Mouse (Mus musculus) midbrain, embryonic 16.5 days (tissue): ENCODE data around the gene Ficd. TPM values are rescaled to one million over a fixed set of nuclear protein-coding genes. Genes with fewer than 3 reads are reported as not detected.
A peak's percentile ranks its signal among the peaks of the same experiment; 100 is the strongest.

Experiments
- ATAC-seq: fragments of 200-750 bp; cut with Nextera tagmentation; 2 replicates; pipeline ENCODE4 v1.8.0; 2017; ENCODE audit warnings: moderate TSS enrichment
- H3K27ac ChIP-seq: fragments of 300-500 bp; sonication (generic); 2 replicates; pipeline ENCODE4 v1.5.1; 2014; ENCODE audit warnings: mild to moderate bottlenecking, low read length, mixed read lengths
- H3K27me3 ChIP-seq: fragments of 300-500 bp; sonication (generic); 2 replicates; pipeline ENCODE4 v1.6.1; 2014; ENCODE audit warnings: low read depth, low read length, mixed read lengths; ENCODE audit not compliant: control insufficient read depth, insufficient read depth
- H3K36me3 ChIP-seq: fragments of 300-500 bp; sonication (generic); 2 replicates; pipeline ENCODE4 v1.6.1; 2014; ENCODE audit warnings: mild to moderate bottlenecking, low read length, moderate library complexity, mixed read lengths; ENCODE audit not compliant: control insufficient read depth, insufficient read depth
- H3K4me1 ChIP-seq: fragments of 300-500 bp; sonication (generic); 2 replicates; pipeline ENCODE4 v1.6.1; 2014; ENCODE audit warnings: mild to moderate bottlenecking, low read length, mixed read lengths; ENCODE audit not compliant: control insufficient read depth, insufficient read depth
- H3K4me2 ChIP-seq: fragments of 300-500 bp; sonication (generic); 2 replicates; pipeline ENCODE4 v1.6.1; 2014; ENCODE audit warnings: mild to moderate bottlenecking, low read length, mixed read lengths
- H3K4me3 ChIP-seq: fragments of 300-500 bp; sonication (generic); 2 replicates; pipeline ENCODE4 v1.5.1; 2014; ENCODE audit warnings: low read depth, mild to moderate bottlenecking, low read length, moderate library complexity, mixed read lengths
- H3K9ac ChIP-seq: fragments of 300-500 bp; sonication (generic); 2 replicates; pipeline ENCODE4 v1.6.1; 2014; ENCODE audit warnings: low read depth, low read length, mixed read lengths
- H3K9me3 ChIP-seq: fragments of 300-500 bp; sonication (generic); replicated peaks from 2 replicates; pipeline ENCODE4 v1.6.1; 2014; ENCODE audit warnings: mild to moderate bottlenecking, low read length, mixed read lengths; ENCODE audit not compliant: control insufficient read depth, poor library complexity, severe bottlenecking
- whole genome bisulfite sequencing: fragments of 180-500 bp; shearing (Covaris S2); extraction: QIAGEN DNeasy Blood & Tissue Kit; methylation state at CpG from one replicate; pipeline ENCODE4 v1.1.7; 2014; 5-methylcytosine and 5-hydroxymethylcytosine counted together
- polyA plus RNA-seq: library from polyadenylated mRNA; unstranded; fragments of >200 nt; fragmentation: Nextera tagmentation; extraction: Ambion mirVana; gene quantifications from 2 replicates; pipeline ENCODE4 v1.2.1, GENCODE M21; 2015

Gene Ficd
- polyA plus RNA-seq, 1 experiment from 2014 or later, result 10.9 TPM

- no peak for ATAC-seq
- WGBS, result 90% methylated on average over 7 of the region's 7 CpGs
- H3K36me3 ChIP-seq, result peaks cover 23% of the 10 kb centered on the region; the same call in 1 of the 2 replicates
- H3K27ac ChIP-seq, result no peak overlapping the region
- no peaks in the 10 kb centered on the region for H3K27me3 ChIP-seq
- H3K9ac ChIP-seq, result no peak overlapping the region
- peaks cover 4% of the 10 kb centered on the region for H3K4me1 ChIP-seq
- no peak overlapping the region for H3K4me3 ChIP-seq
- no peaks in the 10 kb centered on the region for H3K9me3 ChIP-seq
- no peak overlapping the region for H3K4me2 ChIP-seq
Observed at GRCm38 (mm10) chr5:113764426-113764825, 28.8 kb downstream of the Ficd start.

GRCm38 (mm10) chr5:113765641-113766526 lies 30.3 kb downstream of the Ficd start:
- no peaks in the 10 kb centered on the region for H3K27me3 ChIP-seq
- ATAC-seq, result no peak
- H3K4me3 ChIP-seq, result no peak overlapping the region
- peaks cover 16% of the 10 kb centered on the region for H3K4me1 ChIP-seq
- no peak overlapping the region for H3K9ac ChIP-seq
- no peak overlapping the region for H3K4me2 ChIP-seq
- no peak overlapping the region for H3K27ac ChIP-seq
- WGBS, result 94% methylated on average over 13 of the region's 13 CpGs
- peaks cover 16% of the 10 kb centered on the region; the same call in 1 of the 2 replicates for H3K36me3 ChIP-seq
- H3K9me3 ChIP-seq, result no peaks in the 10 kb centered on the region

- ATAC-seq, result no peak
- no peaks in the 10 kb centered on the region for H3K9me3 ChIP-seq
- no peak overlapping the region for H3K9ac ChIP-seq
- no peak overlapping the region for H3K4me2 ChIP-seq
- H3K36me3 ChIP-seq, result 0 out of 2 replicates have a peak, but pooled peaks cover 1% of the 10 kb centered on the region
- no peaks in the 10 kb centered on the region for H3K27me3 ChIP-seq
- no peak overlapping the region for H3K27ac ChIP-seq
- 95% methylated on average over 8 of the region's 8 CpGs for WGBS
- no peak overlapping the region for H3K4me3 ChIP-seq
- peaks cover 22% of the 10 kb centered on the region for H3K4me1 ChIP-seq
Observed at GRCm38 (mm10) chr5:113768806-113769205, 33.2 kb downstream of the Ficd start.

DNA sequence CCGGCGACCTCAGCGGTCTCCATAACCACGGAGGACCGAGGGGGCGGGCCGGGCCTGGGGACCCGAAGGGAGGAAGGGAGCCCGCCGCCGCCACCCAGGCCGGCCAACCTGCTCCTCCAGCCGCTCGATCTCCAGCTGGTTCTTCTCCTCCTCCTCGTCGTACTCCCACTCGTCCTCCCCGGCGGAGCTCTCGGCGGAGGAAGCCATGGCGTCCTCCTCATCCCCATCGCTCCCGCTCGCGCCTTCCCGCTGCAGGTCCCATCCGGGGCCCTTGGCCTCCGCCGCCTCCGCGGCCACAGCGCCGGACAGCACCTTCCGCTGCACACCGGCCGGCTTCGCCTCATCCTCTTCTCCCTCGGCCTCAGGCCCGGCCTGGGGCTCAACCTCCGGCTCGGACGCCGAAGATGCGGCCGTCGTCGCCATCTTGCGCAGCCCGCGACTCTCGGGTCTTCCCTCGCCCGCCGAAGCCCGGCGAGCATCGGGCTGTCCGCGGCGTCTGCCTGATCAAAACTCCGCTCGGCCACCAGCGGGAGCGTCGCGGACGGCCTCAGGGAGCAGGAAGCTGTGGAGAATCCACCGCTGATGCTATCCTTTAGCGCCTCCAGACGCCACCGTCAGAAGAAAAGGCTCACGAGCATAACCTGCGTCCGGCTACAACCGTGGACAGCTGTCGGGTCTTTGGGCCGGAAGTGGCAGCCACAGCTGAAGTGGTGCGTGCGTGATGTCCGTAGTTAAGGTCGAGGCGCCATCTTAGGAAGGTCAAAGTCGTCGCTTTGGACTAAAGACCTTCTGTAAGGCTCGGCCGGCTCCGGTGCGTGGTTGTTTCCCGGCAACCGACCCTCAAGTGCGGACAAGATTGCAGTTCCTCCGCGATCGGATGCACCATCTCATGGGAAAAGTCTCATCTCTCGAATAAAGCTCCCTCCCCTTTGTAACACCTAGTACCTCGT lies 35.9 kb downstream of the Ficd start:
- Histone ChIP-seq H3K4me1 (peaks cover 23% of the 10 kb centered on the region), H3K9ac (peak overlapping the region; percentile 95), H3K4me3 (peak overlapping the region; percentile 99), H3K27me3 (no peaks in the 10 kb centered on the region), H3K27ac (peak overlapping the region; percentile 98), H3K36me3 (peaks cover 13% of the 10 kb centered on the region), H3K4me2 (peak overlapping the region; percentile 68), H3K9me3 (no peaks in the 10 kb centered on the region)
- WGBS, result under 1% methylated on average over 86 of the region's 97 CpGs
- ATAC-seq, result peak; percentile 89

DNA sequence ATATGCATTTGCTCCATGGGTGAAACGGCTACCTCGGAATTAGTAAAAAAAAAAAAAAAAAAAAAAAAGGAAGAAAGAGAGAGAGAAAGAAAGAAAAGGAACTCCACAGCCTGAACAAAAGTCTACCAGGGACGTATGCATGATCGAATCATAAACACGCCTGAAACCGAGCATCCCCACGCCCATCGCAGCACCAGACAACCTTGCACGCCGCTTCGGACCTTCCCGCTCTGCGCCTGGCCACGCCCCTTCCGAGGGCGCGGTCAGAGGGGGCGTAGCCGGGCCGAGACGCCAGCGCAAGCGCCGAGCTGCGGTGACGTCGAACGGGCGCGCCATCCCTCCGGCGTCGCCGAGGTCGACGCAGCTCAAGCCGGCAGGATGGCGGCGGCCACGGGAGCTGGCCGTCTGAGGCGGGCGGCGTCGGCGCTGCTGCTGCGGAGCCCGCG lies 36.9 kb downstream of the Ficd start, which contains the start of the genes Sart3 and Iscu:
Sart3 (minus strand) TSS at position 61 of the 446 bp plus-strand sequence.
Iscu (plus strand) TSS at position 299 of the 446 bp plus-strand sequence.
- H3K4me2 ChIP-seq, result peak within 1 kb of the TSS; percentile 68
- peaks cover 19% of the 10 kb centered on the region for H3K36me3 ChIP-seq
- peak within 1 kb of the TSS; percentile 99 for H3K4me3 ChIP-seq
- under 1% methylated on average over 49 of the region's 49 CpGs for whole genome bisulfite sequencing
- peaks cover 23% of the 10 kb centered on the region for H3K4me1 ChIP-seq
- no peaks in the 10 kb centered on the region for H3K9me3 ChIP-seq
- peak; percentile 80 for ATAC-seq
- peak within 1 kb of the TSS; percentile 95 for H3K9ac ChIP-seq
- no peaks in the 10 kb centered on the region for H3K27me3 ChIP-seq
- peak within 1 kb of the TSS; percentile 98 for H3K27ac ChIP-seq

DNA sequence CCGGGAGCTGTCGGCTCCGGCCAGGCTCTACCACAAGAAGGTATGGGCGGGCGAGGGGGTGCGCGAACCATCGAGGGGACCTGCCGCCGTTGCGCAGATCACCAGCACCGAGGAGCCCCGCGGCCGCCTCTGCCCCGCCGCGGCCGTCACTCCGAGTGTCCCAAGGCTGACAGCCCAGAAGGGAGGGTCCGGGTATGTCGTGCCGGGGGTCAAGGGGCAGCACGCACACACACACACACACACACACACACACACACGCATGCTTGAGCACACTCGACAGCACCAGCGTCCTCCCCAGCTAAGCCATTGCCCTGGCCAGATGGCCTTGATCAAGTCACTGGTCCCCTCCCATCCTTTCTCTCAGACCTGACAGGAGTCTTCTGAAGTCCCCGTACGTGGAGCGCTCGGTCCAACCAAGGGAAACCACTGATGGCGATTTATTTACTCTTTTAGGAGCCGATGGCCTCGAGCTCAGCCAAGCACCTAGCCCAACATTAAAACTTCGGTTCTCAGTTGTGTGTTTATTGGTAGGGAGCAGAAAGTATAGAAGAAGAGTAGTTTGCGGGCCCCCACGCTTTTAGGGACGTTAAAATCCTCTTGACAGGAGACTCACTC lies 37.4 kb downstream of the Ficd start:
- Histone ChIP-seq H3K9ac (peak overlapping the region; percentile 95), H3K4me2 (peak overlapping the region; percentile 68), H3K27ac (peak overlapping the region; percentile 98), H3K36me3 (peaks cover 19% of the 10 kb centered on the region), H3K9me3 (no peaks in the 10 kb centered on the region), H3K4me3 (peak overlapping the region; percentile 99), H3K27me3 (no peaks in the 10 kb centered on the region), H3K4me1 (peaks cover 23% of the 10 kb centered on the region)
- peak; percentile 36 for ATAC-seq
- 1% methylated on average over 33 of the region's 38 CpGs for WGBS

GRCm38 (mm10) chr5:113773664-113774063 lies 38.1 kb downstream of the Ficd start:
- Histone ChIP-seq H3K4me1 (peaks cover 23% of the 10 kb centered on the region), H3K27ac (no peak overlapping the region), H3K4me3 (peak overlapping the region; percentile 99), H3K27me3 (no peaks in the 10 kb centered on the region), H3K9ac (no peak overlapping the region), H3K9me3 (no peaks in the 10 kb centered on the region), H3K4me2 (peak overlapping the region; percentile 68), H3K36me3 (peaks cover 19% of the 10 kb centered on the region)
- under 1% methylated on average over 7 of the region's 7 CpGs for WGBS
- no peak for ATAC-seq

DNA sequence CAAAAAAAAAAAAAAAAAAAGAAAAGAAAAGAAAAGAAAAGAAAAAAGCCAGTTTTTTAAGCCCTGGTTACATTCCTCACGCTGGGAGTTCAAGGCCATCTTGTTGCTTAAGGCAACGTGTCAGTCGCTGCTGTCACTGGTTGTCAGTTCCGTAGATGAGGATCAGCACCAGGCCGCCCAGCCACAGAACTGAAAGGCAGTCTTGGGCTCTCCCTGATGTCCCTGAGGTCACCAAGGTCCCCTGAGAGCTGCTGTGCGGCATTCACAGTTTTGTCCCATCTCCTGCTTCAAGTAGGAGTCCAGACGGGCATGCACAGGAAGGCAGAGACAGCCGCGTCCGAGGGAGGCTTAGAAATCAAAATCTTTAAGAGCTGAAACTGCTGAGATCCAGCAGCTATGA lies 40.0 kb downstream of the Ficd start:
- Histone ChIP-seq H3K9me3 (no peaks in the 10 kb centered on the region), H3K4me3 (no peak overlapping the region), H3K27me3 (no peaks in the 10 kb centered on the region), H3K36me3 (peaks cover 19% of the 10 kb centered on the region), H3K9ac (no peak overlapping the region), H3K4me2 (no peak overlapping the region), H3K4me1 (peaks cover 7% of the 10 kb centered on the region), H3K27ac (no peak overlapping the region)
- ATAC-seq, result no peak
- 94% methylated on average over 10 of the region's 10 CpGs for WGBS
